8 mouse cellular contexts compared by ENCODE assay signal in the genomic region with DNA sequence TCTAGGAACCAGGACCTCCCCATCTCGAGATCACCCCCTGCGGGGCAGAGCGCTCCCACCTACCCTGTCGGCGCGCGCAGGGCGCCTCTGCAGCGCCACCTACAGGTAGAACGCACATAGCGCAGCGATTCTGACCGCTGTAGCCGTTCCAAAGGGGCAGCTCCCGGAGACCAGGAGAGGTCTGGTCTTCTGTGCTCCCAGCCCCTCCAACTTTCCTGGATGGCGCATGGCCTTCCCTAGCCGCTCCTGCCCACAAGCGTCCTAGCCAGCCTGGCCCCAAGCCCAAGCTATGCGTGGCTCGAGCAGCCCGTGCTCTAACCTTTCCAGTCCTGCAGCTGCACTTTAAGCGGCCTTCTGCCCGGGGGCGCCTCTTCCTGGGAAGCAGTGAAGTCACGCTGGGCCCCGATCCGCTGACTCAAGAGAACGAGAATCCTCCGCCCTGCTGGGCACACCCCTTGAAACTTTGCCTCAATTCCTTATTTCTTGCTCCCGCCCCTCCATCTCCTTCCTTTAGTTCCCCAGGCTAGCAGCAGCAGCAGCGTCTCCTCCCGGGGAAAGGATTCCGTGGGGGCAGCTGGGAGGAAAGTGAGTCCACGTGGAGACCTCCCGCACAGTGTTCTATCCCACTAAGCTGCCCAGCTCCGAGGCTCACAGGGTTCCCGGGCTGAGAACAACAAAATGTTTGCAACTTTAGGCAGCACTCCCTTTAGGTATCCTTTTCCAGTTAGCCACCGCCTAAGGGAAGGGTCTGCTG. TPM values are rescaled to one million over a fixed set of nuclear protein-coding genes. Genes with fewer than 3 reads are reported as not detected.
DNase-seq lines count a peak whose midpoint lies in the region; ATAC-seq and TF ChIP-seq lines count a peak whose summit lies in the region.

Elf4 (minus strand) TSS at position 379 of the 754 bp plus-strand sequence.

- H3K9me3 ChIP-seq in heart, postnatal 0 days (replicated peaks; ENCODE audit: control insufficient read depth, low read length): no peaks in the 10 kb centered on the region
- no peaks in the 10 kb centered on the region for H3K9me3 ChIP-seq in liver, postnatal 0 days (ENCODE audit: low read length)
- no peaks in the 10 kb centered on the region for H3K9me3 ChIP-seq in neural tube, embryonic 14.5 days (ENCODE audit: control insufficient read depth, low read length)

- peaks cover 6% of the 10 kb centered on the region; the same call in 1 of the 2 replicates for H3K4me1 ChIP-seq in heart, postnatal 0 days (ENCODE audit: control insufficient read depth, insufficient read depth)
- no peaks in the 10 kb centered on the region for H3K4me1 ChIP-seq in liver, postnatal 0 days (ENCODE audit: insufficient read depth)
- H3K4me1 ChIP-seq in neural tube, embryonic 14.5 days (ENCODE audit: control insufficient read depth, insufficient read depth, low read length): no peaks in the 10 kb centered on the region

- peak within 1 kb of the TSS; percentile 34; the same call in 1 of the 2 replicates for H3K27ac ChIP-seq in heart, postnatal 0 days (ENCODE audit: low read depth)
- no peak within 1 kb of the TSS for H3K27ac ChIP-seq in liver, postnatal 0 days (ENCODE audit: low read depth)
- no peak within 1 kb of the TSS for H3K27ac ChIP-seq in neural tube, embryonic 14.5 days (ENCODE audit: low read depth, low read length)

- WGBS in heart, postnatal 0 days: 16% methylated on average over 38 of the region's 38 CpGs
- 15% methylated on average over 38 of the region's 38 CpGs for WGBS in liver, postnatal 0 days (ENCODE audit: insufficient replicate concordance)
- WGBS in neural tube, embryonic 14.5 days: 14% methylated on average over 38 of the region's 38 CpGs

- no peaks in the 10 kb centered on the region for H3K36me3 ChIP-seq in heart, postnatal 0 days (replicated peaks; ENCODE audit: control insufficient read depth, insufficient read depth, low read length)
- H3K36me3 ChIP-seq in liver, postnatal 0 days (replicated peaks; ENCODE audit: insufficient read depth, low read length): no peaks in the 10 kb centered on the region
- H3K36me3 ChIP-seq in neural tube, embryonic 14.5 days (ENCODE audit: control insufficient read depth, insufficient read depth, low read length): no peaks in the 10 kb centered on the region

- H3K27me3 ChIP-seq in heart, postnatal 0 days (ENCODE audit: control insufficient read depth, insufficient read depth, low read length): no peaks in the 10 kb centered on the region
- no peaks in the 10 kb centered on the region for H3K27me3 ChIP-seq in liver, postnatal 0 days (ENCODE audit: insufficient read depth, low read length)
- no peaks in the 10 kb centered on the region for H3K27me3 ChIP-seq in neural tube, embryonic 14.5 days (ENCODE audit: control insufficient read depth, insufficient read depth, low read length)

- peak; percentile 67 to 73 for DNase-seq in adrenal gland, postnatal 36 days
- peak; percentile 51 for DNase-seq in heart, postnatal 0 days (ENCODE audit: low spot score)
- DNase-seq in kidney, postnatal 25 days: peak; percentile 39 to 58
- peak; percentile 68 for DNase-seq in liver, postnatal 0 days
- DNase-seq in testis, postnatal 14 days (ENCODE audit: low spot score): peak; percentile 77

- peak; percentile 80 for TF ChIP-seq CTCF in heart, postnatal 0 days (IDR thresholded peaks at IDR 0.05; ENCODE audit: low read depth)
- TF ChIP-seq CTCF in liver, postnatal 0 days (IDR thresholded peaks at IDR 0.05; ENCODE audit: low read depth): peak; percentile 93

- peak within 1 kb of the TSS; percentile 54; the same call in 1 of the 2 replicates for H3K9ac ChIP-seq in heart, postnatal 0 days (replicated peaks; ENCODE audit: low read depth, low read length)
- peak within 1 kb of the TSS; percentile 55 for H3K9ac ChIP-seq in liver, postnatal 0 days (replicated peaks)
- H3K9ac ChIP-seq in neural tube, embryonic 14.5 days (replicated peaks; ENCODE audit: low read depth, low read length): no peak within 1 kb of the TSS

- peak within 1 kb of the TSS; percentile 68 for H3K4me2 ChIP-seq in heart, postnatal 0 days (ENCODE audit: low read depth, low read length)
- peak within 1 kb of the TSS; percentile 75 for H3K4me2 ChIP-seq in liver, postnatal 0 days (ENCODE audit: low read depth, low read length)
- peak within 1 kb of the TSS; percentile 44 for H3K4me2 ChIP-seq in neural tube, embryonic 14.5 days (ENCODE audit: low read depth, low read length)

- ATAC-seq in CD4-positive, CD25-positive, alpha-beta regulatory T cell, adult 4 months: peak; percentile 85
- ATAC-seq in erythroid progenitor cell, adult 5-6 weeks (replicated peaks; ENCODE audit: low FRiP score, poor library complexity, severe bottlenecking): peak; percentile 72; the same call in 1 of the 2 replicates
- peak; percentile 87 for ATAC-seq in heart, postnatal 0 days (ENCODE audit: insufficient read depth, low read depth)
- peak; percentile 79 for ATAC-seq in liver, postnatal 0 days
- ATAC-seq in neural tube, embryonic 14.5 days (ENCODE audit: low read depth): peak; percentile 81

- peak within 1 kb of the TSS; percentile 46 for H3K4me3 ChIP-seq in heart, postnatal 0 days (ENCODE audit: low read depth, low read length)
- peak within 1 kb of the TSS; percentile 39 for H3K4me3 ChIP-seq in liver, postnatal 0 days (ENCODE audit: low read depth, low read length)
- peak within 1 kb of the TSS; percentile 16; the same call in 1 of the 2 replicates for H3K4me3 ChIP-seq in neural tube, embryonic 14.5 days (ENCODE audit: low read depth, low read length)

- no peak for TF ChIP-seq EP300 in heart, postnatal 0 days (IDR thresholded peaks at IDR 0.05; ENCODE audit: low read depth)
- TF ChIP-seq EP300 in liver, postnatal 0 days (IDR thresholded peaks at IDR 0.05; ENCODE audit: low read depth): no peak

RNA-seq across cellular contexts. Expression of gene Elf4, which starts in this region (rescaled TPM):
- polyA plus RNA-seq in CD4-positive, CD25-positive, alpha-beta regulatory T cell, adult 4 months (2017; shearing (Covaris generic)): 10 to 100 TPM; 24.7 to 25.4 TPM
- total RNA-seq in adrenal gland, postnatal 36 days (2021): 10 to 100 TPM; 10.9 to 19.1 TPM
- total RNA-seq in erythroid progenitor cell, adult 5-6 weeks (2015; ENCODE audit: low replicate concordance): 18.0 and 23.5 TPM in 2 replicates
- total RNA-seq in erythroid progenitor cell, adult 5-6 weeks (2017; ENCODE audit: low replicate concordance): 5.1 and 10.3 TPM in 2 replicates
- 12.3 and 13.0 TPM in 2 replicates for total RNA-seq in heart, postnatal 0 days (2014; rRNA removed; ENCODE audit: low replicate concordance)
- 4.1 and 4.6 TPM in 2 replicates for polyA plus RNA-seq in heart, postnatal 0 days (2015; fragmentation: Nextera tagmentation; extraction: Ambion mirVana)
- 1.3 and 1.5 TPM in 2 replicates for polyA plus RNA-seq in liver, postnatal 0 days (2015; fragmentation: Nextera tagmentation; extraction: Ambion mirVana)
- polyA plus RNA-seq in neural tube, embryonic 14.5 days (2014; fragmentation: Nextera tagmentation; extraction: Ambion mirVana): 0.24 and 1.1 TPM in 2 replicates
